Mouse (Mus musculus) frontal cortex, adult (tissue): ENCODE results near the gene Insl5.

Experiments used
- ATAC-seq: cut with Nextera tagmentation; 2 replicates; pipeline ENCODE4 v1.9.2; 2017; ENCODE audit warnings: mild to moderate bottlenecking, moderate library complexity, mixed read lengths; ENCODE audit not compliant: low TSS enrichment

Insl5 gene

DNA sequence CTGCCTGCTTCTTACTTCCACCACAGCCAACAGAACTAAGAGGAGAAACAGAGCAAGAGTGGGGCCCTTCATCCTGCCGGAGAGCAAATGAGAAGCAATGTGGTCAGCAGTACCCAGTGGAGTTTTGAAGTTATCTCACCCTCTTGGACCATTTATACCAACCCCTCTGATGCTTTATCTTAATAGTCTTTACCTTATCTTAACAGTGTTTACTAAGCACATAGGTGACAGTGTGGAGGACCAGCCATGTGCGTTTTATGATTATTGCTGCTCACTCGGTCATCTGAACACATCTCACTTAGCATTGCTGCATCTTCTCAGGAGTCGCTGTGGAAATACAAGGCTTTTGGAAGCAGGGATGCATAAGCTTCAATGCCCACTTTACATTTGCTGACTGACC is at the start of gene Insl5:
TSS of gene Insl5 (minus strand) at position 222 of the 400 bp plus-strand sequence.
- no peak for ATAC-seq

DNA sequence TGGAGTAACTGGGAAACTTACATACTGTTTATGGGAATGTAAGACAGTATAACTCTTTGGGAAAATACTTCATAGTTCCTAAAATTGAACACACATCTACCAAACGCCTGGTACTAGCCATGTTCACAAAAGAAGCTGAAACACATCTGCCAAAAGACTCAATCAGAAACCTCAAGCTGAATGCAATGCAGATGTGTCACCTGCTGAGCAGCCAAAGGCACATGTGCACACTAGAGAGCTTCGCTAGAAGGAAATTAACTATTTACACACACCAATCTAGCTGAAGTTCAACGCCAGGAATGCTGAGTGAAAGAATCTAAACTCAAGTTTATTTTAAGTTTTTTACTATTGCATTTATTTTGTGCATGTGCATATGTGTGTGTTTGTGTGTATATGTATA is 44.0 kb upstream of the Insl5 start:
- no peak for ATAC-seq

DNA sequence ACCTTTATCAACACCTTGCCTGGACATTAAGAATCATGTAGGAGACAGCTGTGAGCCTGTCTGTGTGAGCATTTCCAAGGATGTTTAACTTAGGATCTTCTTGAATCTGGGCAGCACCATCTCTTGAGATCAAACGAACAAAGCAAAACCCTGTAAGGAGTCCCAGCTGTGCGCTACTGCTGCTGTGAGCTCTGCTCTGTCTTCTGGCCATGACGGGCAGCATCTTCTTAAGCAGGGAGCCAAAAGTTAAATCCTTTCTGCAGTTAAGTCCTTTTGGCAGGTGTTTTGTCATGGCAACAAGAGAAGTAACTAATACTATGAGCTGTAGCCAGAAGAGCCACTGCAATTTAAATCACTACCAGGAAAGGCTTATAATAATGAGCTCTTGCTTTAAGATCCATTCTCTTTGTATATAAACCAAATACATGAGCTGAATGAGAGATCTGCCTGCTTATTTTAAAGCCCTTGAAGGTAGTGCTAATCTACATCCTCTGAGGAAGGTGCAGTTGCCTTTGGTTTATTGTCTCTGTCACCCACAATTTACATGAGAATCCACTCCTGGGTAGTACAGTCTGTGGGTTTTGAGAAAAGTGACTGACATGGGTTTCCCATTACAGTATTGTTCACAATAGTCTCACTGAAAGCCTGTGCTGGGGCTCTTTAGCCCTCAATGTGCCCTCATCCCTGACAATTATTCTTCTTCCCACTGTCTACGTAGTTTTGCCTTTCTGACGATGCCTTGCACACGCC is 41.4 kb upstream of the Insl5 start:
- ATAC-seq: no peak

DNA sequence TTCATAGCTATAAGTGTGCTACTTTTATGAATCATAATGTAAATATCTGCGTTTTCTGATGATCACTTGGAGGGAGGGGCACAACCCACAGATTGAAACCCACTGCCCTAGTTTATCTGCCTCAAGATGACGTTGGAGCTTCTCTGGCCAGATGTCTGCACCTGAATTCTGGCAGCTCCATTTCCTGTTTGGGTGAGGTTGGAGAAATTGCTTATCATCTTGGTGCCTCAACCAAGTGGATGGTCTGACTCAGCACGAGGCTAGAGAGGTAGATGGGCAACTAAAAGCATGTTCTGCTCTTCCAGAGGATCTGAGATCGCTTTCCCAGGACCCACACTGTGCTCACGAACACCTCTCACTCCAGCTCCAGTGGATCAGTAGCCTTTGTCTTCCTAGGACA is 38.3 kb upstream of the Insl5 start:
- ATAC-seq: no peak

DNA sequence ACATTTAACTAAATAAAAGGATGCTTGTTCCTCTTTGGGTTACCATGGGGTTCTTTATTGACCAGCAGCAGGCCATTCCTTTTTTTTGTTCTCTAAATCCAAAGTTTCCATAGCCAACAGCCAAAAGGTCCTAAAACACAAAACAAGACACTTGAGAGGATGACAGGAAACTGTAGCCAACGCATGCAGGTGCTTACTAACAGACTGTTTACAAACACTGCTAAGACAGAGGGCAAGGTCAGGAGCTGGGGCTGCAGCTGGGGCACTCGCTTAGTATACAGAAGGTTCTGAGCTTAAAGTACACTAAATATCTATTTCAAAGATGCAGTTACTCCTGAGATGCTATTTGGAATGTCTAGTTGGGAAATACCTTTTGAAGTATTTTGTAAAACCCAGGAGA is 37.8 kb upstream of the Insl5 start:
- no peak for ATAC-seq

DNA sequence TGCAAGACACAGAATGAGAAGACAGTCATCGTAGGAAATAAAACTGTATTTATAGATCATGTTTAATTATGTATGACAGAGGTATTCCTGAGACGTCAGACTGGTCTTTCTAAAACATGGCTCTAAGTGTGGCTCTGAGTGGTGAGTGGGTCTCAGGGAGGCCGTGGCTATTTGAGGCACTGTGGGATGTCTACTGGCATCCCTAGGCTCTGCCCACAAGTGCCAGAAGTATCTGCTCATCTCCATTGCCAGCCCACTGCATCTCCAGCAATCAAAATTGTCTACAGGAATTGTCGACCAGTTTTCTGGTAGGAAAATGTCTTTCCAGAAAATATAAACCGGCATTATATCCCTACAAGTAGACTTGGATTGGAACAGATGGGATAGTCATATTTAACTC is 30.3 kb upstream of the Insl5 start:
- peak; percentile 59; the same call in 1 of the 2 replicates for ATAC-seq

DNA sequence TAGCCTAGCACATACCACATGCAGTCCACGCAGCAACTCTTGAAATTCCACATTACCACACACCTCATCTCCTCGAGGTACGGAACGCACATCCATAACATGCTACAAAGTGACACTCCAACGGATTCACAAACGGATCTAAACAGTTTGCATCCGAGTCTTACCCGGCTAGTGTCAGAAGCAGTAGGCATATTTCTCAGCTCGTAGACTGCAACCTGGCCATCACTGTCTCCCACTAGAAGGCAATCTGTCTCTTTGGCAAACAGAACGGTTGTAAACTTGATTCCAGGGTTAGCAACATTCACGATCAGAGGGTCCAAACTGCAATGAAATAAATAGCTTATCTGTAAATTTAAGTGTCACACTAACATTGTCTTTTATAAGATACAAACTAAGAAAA is 21.4 kb upstream of the Insl5 start:
- ATAC-seq: no peak

DNA sequence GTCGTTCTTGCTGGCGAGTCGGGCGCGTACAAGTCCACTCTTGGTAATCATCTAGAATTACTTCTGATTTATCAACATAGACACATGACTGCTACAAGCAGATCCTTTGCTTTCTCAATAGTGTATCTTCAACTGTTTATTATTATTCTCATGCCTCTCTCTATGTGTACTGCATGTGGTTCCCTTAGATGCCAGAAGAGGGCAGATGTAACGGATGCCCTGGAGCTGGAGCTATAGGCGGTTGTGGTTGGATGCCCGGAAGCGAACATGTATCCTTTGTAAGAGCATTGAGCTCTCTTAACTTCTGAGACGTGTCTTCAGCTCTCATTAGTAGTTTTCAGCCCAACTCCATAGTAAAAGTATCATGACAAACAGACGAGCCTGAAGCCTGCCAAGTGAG is 16.4 kb upstream of the Insl5 start:
- ATAC-seq: no peak

DNA sequence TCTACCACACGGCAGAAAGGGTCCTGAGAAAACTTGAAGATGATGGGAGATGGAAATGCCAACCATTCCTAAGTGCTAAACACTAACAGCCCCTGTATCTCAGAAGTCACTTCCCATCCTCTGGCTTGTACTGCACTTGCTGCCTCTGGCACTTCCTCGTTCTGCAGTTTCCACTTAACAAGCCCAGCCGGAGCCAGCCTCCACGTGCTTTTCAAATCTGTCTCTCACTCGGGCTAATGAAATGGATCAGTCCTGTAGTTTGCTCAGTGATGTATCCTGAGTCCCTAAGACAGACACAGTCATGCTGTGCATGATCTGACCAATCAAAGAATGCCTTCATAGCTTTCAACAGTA is 13.2 kb upstream of the Insl5 start:
- ATAC-seq: no peak

DNA sequence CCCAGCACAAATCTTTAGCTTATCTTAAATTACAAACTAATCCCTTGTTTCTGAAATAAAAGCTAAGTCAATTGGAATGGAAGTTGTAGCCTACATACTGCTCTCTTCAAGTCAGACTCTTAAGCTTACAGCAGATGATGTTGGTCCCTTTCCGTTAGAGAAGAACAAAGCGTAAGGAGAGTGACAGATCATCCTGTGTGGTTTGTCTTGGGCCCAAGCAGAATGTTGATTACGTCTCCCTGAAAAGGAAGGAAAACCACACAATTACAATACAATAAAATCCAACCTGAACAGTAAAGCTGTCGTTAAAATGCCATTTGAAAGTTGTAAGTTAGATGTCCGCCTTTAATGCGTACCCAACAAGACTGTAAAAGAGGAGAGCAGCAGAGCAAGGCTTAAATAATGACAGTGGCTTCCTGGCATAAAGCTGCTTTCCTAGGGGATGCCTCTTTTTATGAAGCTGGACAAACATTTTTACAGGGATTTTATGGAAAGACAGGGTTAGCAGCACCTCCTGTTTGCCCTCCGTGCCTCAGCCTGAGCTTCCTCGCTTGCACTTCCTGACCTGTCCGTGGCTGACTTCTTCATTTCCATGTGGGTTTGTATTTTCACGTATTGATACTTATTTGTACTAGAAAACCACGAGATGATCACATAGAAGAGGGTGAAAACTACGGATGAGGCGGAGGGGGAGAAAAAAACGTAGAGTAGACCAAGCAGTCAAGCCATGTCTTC is 12.6 kb upstream of the Insl5 start:
- no peak for ATAC-seq

DNA sequence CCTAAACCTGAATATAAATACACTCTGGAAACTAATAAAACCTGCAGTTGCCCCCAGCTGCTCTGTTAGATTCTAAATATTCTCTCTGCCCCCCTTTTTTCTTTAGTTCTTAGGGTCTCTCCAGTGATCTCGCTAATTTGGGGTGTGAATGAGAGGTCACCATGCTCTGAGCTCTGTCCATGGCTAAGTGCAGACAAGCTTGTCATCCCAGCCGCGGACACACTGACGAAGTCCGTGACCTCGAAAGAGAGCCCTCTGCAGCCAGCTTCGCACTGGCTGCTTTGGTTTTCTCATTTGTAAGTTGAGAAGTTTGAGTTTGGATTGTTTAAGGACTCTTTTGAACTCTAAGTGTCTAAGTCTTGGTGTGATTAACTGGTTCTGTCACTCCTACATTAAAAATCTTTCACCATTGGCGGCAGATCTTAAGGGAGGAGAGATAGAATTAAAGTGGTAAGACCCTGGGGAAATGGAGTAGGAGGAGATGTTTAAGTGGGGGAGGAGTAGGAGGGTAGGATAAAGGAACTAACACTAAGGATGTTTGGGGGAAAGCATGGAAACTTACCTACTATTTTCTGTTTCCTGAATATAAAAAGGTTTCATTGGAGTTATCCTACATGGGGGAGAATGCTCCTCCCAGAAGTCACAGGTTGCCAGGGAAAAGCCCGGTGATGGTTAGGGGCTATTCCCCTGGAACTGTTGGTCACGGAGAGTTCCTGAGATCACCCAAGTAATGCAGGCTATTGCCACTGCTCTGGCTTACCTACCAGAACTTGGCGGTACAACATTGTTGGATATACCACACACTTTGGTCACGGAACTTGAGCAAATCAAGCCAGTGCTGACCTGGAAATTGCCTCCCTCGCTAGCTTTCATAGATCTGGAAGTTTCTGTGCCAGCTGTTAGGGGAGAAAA is 1.8 kb upstream of the Insl5 start:
- ATAC-seq: no peak

DNA sequence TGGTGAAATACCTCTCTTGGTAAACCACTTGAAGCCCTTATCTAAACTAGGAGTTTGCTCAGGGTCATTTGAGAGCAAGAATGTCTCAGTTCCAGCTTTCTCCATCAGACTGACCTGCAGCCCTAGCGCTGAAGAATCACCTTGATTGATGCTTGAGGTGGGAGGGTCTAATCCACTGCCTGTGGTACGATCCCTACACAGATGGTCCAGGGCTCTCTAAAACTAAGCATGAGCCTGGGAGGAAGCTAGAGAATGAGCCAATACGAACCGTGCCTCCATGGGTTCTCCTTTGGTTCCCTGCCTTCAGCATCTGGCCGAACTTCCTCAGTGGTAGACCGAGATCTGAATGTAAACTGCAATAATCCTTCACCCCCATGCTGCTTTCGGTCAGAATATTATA is 1.1 kb upstream of the Insl5 start:
- ATAC-seq: no peak

DNA sequence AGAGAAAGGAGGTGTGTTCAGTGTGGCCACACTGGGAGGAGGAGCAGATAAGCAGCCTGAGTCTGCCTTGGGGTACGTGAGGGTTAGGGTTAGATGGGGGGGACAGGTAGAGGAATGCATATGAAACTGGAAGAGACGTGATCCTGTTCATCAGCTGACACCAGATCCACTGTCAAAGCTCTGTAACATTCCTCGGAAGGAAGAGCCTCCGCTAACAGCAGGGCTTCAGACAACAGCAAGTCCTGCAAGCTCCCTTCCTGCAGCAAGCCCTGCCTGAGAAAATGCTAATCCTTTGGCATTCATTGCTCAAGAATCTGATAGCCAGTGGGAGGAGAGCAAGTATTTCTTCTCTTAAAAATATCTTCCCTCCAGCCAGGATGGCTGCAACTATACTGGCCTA is 13.2 kb downstream of the Insl5 start:
- ATAC-seq: peak; percentile 88

DNA sequence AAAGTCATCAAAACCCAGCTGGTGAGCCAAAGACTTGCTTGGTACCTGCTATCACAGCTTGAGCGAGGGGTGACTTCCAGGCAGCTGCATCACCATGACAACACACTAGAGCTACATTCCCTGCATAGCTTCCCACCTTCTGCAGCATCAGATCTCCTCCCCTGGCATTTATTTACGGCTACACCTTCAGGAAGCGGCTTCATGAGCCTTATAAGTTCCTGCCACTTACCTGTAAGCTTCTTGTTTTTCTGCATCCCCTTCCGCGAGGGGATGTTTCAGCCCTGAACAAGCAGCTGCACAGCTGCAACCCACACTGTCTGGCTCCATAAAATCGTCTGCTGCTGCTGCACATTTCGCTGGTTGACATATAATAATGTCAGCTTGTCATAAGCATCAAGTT is 14.8 kb downstream of the Insl5 start:
- ATAC-seq: peak; percentile 77; the same call in 1 of the 2 replicates

DNA sequence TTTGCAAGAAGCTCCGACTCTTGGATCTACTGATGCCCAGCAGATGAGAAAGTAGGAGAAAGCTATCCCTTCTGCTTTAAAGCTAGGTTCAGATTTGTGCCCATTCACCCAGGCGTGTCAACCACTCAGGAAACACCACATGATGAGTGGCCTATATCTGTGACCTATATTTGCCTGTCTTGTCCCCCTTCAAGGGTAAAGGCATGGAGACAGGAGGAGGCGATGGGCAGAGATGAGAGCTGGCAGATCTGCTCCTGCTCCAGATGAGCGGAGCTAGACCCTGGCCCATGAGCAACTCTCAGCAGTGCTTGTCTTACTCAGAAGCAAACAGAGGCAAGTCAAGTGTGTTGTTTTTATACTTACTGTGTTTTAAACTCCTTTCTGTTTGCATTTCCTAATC is 15.9 kb downstream of the Insl5 start:
- no peak for ATAC-seq

DNA sequence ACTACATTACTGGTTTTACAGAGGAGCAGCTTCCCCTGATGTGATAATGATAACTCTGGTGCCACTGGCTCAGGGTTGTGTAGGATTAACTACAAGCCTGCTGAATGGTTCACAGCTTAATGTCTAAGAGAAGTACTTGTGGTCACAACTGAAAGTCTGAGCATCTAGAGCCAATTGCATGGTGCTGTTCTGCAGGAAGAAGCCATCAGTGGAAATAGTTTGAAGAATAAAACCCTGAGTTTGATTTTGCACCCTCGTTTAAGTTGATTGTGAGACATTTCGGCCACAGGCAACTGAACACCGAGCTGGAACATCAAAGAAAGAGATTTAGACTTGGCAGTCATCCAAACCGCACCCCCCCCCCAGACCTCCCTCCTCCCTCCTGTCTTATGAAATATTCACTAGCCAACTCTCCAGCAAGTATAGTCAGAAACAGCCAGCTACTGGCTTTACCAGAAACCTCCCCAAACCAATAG is 19.7 kb downstream of the Insl5 start:
- no peak for ATAC-seq

DNA sequence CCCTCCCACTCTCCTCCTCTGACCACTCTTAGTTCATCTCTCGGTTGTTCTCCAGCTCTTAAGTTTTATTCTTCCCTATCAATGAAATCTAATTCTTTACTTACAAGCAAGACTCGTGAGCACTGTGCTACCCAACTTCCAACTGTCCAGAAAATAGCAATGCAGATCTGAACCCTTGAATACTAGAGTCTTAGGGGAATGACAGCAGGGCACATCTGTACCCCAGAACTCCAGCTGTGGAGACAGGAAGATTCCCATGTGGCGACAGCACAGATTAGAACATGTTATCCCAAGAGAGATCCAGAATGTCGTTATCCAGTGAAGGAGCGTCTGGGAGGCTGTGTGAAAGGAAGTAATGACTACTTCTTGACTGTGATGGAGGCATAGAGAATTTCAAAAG is 20.4 kb downstream of the Insl5 start:
- no peak for ATAC-seq

DNA sequence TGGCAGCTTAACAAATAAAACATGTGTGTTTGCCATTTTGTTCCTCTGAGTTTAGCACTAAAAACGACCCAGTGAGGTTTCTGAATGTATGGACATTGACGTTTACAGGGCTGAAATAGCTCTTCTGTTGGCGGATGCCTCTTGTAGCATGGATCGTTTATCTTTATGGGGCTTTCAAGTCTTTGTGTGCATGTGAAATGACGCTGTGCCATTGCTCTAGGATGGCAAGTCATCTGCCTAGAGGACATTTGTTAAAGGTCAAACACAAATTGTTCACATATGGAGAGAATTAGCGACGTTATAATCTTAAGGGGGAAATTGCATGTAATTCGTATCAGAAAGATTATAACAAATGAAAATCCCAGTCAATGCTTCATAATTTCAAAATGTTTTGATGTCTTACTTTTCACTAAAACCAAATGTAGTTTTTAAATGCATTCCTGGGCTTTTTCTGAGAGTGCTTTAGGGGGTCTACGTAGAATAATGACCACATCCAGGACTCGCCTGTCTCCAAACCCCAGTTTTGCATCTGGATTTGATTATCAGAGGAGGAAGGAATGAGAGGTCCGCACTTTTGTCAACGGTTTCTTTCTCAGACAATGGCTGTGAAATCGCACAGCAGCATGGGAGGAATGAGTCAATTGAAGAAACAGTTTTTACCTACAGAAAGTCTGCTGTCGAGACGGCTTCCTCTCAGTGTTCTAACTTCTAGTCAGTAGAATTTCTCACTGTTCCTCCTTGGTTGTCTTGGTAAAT is 21.3 kb downstream of the Insl5 start:
- ATAC-seq: no peak

DNA sequence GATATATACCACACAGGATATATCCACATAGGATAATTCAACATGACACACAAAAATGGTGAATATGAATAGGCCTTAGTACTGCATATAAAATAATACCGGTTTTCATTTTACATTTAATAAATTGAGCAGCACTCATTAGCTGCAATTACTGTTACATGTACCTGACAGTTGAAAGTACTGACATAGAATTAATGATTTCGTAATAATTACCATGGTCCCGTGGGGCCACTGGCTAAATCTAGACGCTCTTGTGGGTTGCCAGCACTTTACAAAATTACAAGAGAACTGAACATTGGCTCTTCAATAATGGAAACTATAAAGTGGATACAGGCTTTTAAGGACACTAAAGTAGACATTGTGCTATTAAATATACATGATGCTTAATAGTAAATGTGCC is 22.0 kb downstream of the Insl5 start:
- ATAC-seq: no peak

DNA sequence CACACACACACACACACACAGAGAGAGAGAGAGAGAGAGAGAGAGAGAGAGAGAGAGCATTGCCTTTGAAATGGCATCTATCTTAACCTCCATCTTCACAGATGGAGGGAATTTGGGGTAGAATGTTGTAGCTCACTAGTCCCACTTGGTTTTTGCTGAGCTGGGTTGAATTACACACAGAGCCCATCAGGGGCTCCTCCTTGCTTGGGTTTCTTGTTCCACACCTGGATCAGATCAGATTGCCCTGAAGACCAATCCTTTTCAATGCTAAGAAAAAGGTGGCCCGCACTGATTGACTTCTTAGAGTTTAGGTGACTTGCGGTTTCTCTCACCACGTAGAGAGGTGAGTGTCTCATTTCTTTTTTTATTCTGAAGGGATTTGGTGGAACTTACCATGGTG is 35.0 kb downstream of the Insl5 start:
- no peak for ATAC-seq

DNA sequence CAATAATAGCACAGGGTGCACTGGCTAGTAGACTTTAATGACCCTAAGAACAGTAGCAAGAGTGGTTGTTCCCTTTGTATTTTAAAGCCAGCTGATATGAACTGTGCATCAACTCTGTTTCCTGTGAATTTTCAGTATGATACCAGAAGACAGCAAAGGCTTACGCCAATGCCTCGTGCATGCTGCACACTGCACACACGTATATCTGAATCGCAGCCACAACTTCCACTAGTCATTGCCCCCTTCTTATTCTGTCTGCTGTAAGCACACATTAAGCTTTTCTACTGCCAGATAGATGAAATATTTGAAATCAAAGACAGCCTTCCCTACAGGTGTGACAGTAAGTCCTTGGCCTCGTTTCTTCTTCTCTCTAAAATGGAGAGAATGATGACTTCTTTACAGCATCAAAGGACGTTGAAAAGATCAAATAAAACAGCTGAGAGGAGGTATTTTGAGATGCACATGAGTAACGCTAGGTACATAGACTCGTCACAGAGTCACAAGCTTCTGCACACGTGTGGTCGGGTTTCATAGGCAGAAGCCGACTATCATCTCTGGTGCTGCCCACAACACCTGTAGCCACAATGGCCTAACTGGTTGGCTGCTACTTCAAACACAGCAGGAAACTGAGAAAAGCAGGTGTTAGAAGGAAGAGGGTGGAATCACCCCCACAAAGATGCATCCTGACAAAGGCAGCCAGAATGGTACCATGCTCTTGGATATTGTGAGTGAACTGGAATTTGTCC is 35.9 kb downstream of the Insl5 start:
- no peak for ATAC-seq
